In the genomic region with DNA sequence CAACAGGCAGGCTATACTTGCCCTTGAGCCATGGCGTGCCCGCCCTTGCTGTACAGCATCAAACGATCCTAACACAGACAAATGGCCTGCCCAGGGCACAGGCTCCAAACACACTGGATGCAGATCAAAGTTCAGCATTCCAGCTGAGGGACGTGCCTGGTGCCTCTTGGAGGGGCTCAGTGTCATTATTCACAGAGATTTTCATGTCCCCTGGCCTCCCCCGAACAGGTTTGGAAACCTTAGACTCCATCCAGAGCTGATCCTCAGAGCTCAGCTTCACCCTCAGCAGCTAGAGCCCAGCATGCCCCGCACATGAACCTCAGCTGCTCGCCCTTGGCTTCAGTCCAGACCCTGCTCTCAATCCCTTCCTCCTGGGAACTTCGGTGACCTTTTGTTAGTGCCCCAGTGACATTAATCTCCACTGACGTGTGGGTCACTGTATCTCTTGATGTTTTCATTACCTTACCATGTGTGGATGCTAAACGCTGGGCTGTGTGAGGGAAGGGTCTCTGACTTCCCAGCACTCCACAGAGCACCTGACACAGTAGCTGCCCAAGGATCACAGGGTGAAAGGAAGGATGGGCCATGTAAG, we compare ENCODE assay signal across 10 mouse cellular contexts. TPM values are rescaled to one million over a fixed set of nuclear protein-coding genes. Genes with fewer than 3 reads are reported as not detected.
DNase-seq lines count a peak whose midpoint lies in the region; ATAC-seq lines count a peak whose summit lies in the region.
"Had no signal": no experiment of that assay in that cellular context is flagged by ENCODE, and none has a peak within 500 bp of the region (broad histone marks: within the 10 kb centered on the region; RNA-seq: fewer than 3 reads in every experiment).

No protein-coding gene starts in this region.

- peak; percentile 14; the same call in 1 of the 2 replicates for ATAC-seq in lung, embryonic 15.5 days (ENCODE audit: borderline replicate concordance, extremely low read depth, low FRiP score, low TSS enrichment)
- no peak for ATAC-seq in neural tube, embryonic 11.5 days (ENCODE audit: insufficient read depth, low FRiP score, low TSS enrichment)

- no peak overlapping the region for H3K4me2 ChIP-seq in lung, embryonic 15.5 days
- H3K4me2 ChIP-seq in neural tube, embryonic 11.5 days (ENCODE audit: low read depth): no peak overlapping the region
- H3K4me2 ChIP-seq: lung, embryonic 14.5 days had no signal

- H3K27ac ChIP-seq in lung, embryonic 15.5 days: no peak overlapping the region
- H3K27ac ChIP-seq in neural tube, embryonic 11.5 days (ENCODE audit: low read depth, low read length): no peak overlapping the region

- no peaks in the 10 kb centered on the region for H3K4me1 ChIP-seq in lung, embryonic 15.5 days
- H3K4me1 ChIP-seq in neural tube, embryonic 11.5 days (ENCODE audit: control insufficient read depth, insufficient read depth, low read length): no peaks in the 10 kb centered on the region; the same call in 1 of the 2 replicates

- H3K27me3 ChIP-seq in lung, embryonic 15.5 days: no peaks in the 10 kb centered on the region
- no peaks in the 10 kb centered on the region for H3K27me3 ChIP-seq in neural tube, embryonic 11.5 days (ENCODE audit: control insufficient read depth, insufficient read depth, low read length)

- H3K9ac ChIP-seq in lung, embryonic 15.5 days: no peak overlapping the region
- no peak overlapping the region for H3K9ac ChIP-seq in neural tube, embryonic 11.5 days (ENCODE audit: low read length)
- H3K9ac ChIP-seq: lung, embryonic 14.5 days had no signal

- H3K4me3 ChIP-seq in lung, embryonic 15.5 days: no peak overlapping the region
- no peak overlapping the region for H3K4me3 ChIP-seq in neural tube, embryonic 11.5 days (ENCODE audit: low read depth, low read length)

- DNase-seq in lung, postnatal 4 days: no peak
- DNase-seq in embryo, embryonic 10 days (ENCODE audit: low spot score): peak; percentile 62
- DNase-seq in kidney, adult 9 months: peak; percentile 53
- DNase-seq in neural tube, embryonic 11.5 days (ENCODE audit: low spot score): peak; percentile 40
- no peak for DNase-seq in thymus, postnatal 10 days (ENCODE audit: low spot score in 2 of 2)
- DNase-seq in cerebellum, postnatal 36 days: no peak
- no peak for DNase-seq in lung, adult 18-20 months
- DNase-seq: heart, postnatal 14 days; lung, embryonic 14.5 days had no signal

- no peaks in the 10 kb centered on the region for H3K9me3 ChIP-seq in lung, embryonic 15.5 days
- H3K9me3 ChIP-seq in neural tube, embryonic 11.5 days (ENCODE audit: control insufficient read depth, low read length): no peaks in the 10 kb centered on the region

- no peaks in the 10 kb centered on the region for H3K36me3 ChIP-seq in lung, embryonic 15.5 days
- H3K36me3 ChIP-seq in neural tube, embryonic 11.5 days (ENCODE audit: control insufficient read depth, insufficient read depth, low read length): no peaks in the 10 kb centered on the region

- WGBS in lung, embryonic 15.5 days: 23% methylated on average over 10 of the region's 10 CpGs
- WGBS in neural tube, embryonic 11.5 days: 38% methylated on average over 10 of the region's 10 CpGs

RNA-seq across cellular contexts. Expression of a gene that starts 20.1 kb away (rescaled TPM):
- polyA plus RNA-seq in lung, embryonic 15.5 days (2015; fragmentation: Nextera tagmentation; extraction: Ambion mirVana): 6.3 and 7.2 TPM in 2 replicates
- polyA plus RNA-seq in neural tube, embryonic 11.5 days (2014; fragmentation: Nextera tagmentation; extraction: Ambion mirVana): 1.6 and 2.7 TPM in 2 replicates

RNA-seq across cellular contexts. Expression of a gene that starts 50.4 kb away (rescaled TPM):
- not detected in 2 replicates for polyA plus RNA-seq in lung, embryonic 15.5 days (2015; fragmentation: Nextera tagmentation; extraction: Ambion mirVana)
- polyA plus RNA-seq in neural tube, embryonic 11.5 days (2014; fragmentation: Nextera tagmentation; extraction: Ambion mirVana): not detected in 2 replicates

RNA-seq across cellular contexts. Expression of a gene that starts 58.5 kb away (rescaled TPM):
- polyA plus RNA-seq in lung, embryonic 15.5 days (2015; fragmentation: Nextera tagmentation; extraction: Ambion mirVana): 13.9 and 15.4 TPM in 2 replicates
- polyA plus RNA-seq in neural tube, embryonic 11.5 days (2014; fragmentation: Nextera tagmentation; extraction: Ambion mirVana): 2.6 and 3.1 TPM in 2 replicates

Comparison
In these comparisons a context has a peak if more than half of its experiments do, and no peak if none do; other contexts are left out.
1. DNase-seq: peak in embryo, embryonic 10 days (single experiment), kidney, adult 9 months (single experiment) and neural tube, embryonic 11.5 days (single experiment); none in lung, postnatal 4 days (0 of 2), thymus, postnatal 10 days (0 of 2), cerebellum, postnatal 36 days (0 of 2) and lung, adult 18-20 months (0 of 2).